Mouse (Mus musculus) yolk sac, embryonic 10.5 days (tissue): ENCODE data around the gene Pak4.
"Not testable (repeated sequence)": the region's sequence is repeated elsewhere in the genome, so short reads cannot be mapped to it uniquely, and the experiment has no call there.

ENCODE experiments used
- DNase-seq: peaks from one replicate; pipeline ENCODE4 v3.0.0-alpha.2; 2017; ENCODE audit warnings: low spot score

Gene Pak4

DNA sequence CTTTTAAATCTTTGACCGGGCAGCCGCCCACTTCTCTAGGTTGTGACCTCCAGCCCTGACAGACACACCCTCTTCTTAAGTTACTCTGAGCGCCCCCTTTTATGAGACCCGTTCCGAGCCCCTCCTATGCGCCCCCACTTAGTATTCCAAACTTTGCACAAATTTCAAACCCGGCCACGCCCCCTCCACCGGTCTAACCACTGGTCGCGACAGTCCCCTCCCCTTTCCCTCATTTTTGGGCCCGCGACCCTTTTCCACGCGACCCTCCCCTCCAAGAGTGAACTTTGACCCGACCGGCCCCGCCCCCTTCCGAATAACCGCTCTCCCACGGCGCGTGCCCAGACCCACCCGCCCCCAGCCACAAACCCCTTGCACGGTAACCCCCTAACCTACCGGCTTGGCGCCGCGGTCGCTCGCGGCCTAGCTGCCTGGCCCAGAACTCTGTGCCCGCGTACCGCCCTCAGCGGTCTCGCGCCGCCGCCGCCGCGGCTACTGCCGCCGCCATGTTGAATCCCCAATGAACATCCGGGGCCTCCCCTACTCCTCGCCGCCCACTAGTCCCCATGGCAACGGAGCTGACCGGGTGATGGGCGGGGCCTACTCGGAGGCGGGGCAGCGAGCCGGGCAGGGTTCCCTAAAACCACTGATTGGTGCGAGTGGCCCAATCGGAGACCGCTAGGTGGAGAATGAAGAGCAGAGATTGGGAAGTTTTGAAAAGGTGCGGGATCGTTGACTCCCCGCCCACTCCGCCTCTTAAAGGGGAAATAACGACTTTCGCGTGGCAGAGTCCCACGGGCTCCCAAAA, at the start of gene Pak4, which contains the start of gene Samd4b:
Gene Pak4, minus strand, starts transcription at position 544 of the 805 bp plus-strand sequence.
Gene Samd4b, minus strand, starts transcription at position 503 of the 805 bp plus-strand sequence.
- peak; percentile 99 for DNase-seq

DNA sequence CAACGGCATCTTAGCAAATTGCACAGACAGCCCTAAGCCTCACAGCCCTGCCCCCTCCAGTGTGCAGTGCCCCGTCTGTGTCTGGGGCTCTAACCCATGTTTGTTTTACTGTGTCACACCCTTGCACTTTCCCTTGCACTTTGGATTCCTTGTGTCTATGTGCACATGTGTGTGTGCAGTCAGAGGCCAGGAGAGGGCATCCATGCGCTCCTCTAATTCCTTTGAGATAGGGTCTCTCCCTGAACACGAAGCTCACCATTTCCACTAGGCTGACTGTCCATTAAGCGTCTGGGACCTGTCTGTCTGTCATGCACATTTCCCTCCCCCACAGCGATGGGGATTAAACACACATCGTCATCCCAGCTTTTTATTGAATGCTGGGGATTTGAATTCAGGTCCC, 49.0 kb upstream of the Pak4 start:
- DNase-seq: peak; percentile 7

DNA sequence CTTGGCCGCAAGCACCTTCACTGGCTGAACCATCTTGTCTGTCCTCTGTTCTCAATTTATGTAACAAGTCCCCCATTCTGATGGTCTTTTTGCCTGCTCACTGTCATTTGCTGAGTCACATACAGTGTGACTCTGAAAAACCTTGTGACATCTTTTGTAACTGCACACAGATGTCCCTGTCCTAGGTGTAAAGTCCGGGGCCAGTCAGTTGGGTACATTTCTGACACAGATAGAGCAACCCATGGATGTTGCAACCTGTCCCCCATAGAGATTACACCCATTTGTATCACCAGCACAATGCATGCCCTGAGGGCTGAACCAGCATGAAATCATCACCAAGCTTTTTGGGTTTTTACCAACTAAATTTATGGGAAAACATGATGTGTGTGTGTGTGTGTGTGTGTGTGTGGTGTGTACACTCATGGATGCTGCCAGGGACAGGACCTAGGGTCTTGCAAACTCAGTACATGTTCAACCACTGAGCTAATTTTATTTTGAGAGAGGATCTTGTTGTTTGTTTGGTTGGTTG, 48.0 kb upstream of the Pak4 start:
- DNase-seq: no peak

DNA sequence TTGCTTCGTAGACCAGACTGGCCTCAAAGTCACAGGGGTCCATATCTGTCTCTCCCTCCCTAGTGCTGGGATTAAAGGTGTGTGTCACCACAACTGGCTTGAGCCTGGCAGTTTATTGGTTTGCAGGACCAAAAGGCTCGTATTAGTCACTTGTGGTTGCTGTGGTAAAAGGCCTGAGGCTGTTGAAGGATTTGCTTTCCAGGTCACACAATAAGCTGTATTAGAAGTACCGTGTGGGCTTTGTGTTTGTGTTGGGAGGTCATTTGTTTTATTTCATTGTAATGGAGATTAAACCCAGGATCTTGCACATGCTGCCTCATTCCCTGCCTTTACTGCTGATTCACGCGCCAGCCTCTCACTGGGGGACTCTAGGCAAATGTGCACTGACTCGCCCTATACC, 47.4 kb upstream of the Pak4 start:
- no peak for DNase-seq

DNA sequence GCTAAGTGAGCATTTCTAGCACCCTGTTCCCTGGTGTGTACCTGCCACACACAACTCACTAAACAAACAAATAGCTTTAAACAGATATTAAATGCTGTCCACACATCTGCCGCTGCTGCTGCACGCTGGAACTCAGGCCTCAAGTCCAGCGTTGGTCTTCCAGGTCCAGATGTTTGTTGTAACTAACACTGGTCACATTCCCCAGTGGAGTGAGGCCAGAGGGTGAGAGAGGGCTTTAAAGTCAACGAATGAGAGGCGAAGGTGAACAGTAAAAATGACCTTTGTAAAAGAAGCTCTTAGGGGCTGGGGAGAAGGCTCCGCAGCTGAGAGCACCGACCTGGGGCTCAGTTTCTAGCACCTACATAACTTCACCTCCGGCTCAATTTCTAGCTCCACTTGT, 43.6 kb upstream of the Pak4 start:
- DNase-seq: no peak

DNA sequence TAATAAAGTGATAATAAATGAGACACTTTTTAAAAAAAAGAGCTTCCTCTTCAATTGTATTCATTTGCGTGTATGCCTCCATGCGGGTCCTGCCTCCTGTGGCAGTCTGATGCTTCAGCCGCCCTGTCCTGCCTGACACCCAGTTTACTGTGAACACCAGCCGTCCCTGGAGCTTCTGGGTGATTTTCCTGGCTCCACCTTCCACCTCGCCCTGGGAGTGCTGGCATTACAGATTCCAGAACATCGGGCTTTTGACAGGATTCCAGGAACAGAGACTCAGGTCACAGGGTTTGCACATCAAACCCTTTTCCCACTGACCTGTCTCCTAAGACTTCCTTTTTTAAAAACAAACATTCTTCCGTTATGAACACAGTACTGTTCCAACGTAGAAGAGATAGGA, 39.5 kb upstream of the Pak4 start:
- DNase-seq: no peak

DNA sequence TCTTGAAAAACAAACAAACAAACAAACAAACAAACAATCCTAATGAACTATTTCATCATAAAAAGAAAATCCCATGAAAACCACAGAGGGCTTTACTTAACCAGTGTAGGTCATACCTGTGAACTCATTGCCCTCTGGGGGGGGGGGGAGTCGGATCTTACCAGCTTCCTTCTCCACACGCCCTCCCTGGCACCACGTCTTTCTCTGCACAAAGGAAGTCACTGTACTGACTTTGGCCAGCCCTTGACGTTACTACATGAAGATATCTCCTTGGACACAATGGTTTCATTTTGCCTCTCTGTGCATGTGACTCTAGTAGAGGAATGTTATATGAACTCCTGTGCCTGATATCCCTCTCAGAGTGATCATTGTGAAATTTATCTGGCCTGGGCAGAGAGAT, 36.1 kb upstream of the Pak4 start:
- DNase-seq: no peak

DNA sequence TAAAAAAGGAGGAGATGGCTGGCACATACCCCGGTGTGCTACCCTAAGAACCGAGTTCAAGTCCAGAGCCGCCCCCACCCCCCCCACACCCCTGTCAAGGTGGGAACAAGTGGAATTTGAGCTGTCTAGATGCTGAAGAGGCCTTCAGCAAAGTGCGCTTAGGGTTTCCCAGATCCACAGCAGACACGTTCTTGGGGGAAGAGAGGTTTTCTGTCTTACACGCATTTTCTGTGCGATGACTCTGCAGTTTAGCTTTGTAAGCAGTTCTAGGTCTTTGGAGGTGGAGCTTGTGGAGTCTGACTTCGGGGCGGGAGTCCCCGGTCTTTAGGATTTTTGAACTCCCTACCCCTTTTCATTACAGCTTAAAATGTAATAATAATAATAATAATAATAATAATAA, 33.1 kb upstream of the Pak4 start, which contains the start of gene Acp7:
Gene Acp7, minus strand, starts transcription at position 260 of the 400 bp plus-strand sequence.
- no peak for DNase-seq

- no peak for DNase-seq
These were observed 26.8 kb upstream of the Pak4 start for GRCm38 (mm10) chr7:28624791-28625190.

- DNase-seq: no peak
These were observed 21.2 kb upstream of the Pak4 start for GRCm38 (mm10) chr7:28619098-28619715.

DNA sequence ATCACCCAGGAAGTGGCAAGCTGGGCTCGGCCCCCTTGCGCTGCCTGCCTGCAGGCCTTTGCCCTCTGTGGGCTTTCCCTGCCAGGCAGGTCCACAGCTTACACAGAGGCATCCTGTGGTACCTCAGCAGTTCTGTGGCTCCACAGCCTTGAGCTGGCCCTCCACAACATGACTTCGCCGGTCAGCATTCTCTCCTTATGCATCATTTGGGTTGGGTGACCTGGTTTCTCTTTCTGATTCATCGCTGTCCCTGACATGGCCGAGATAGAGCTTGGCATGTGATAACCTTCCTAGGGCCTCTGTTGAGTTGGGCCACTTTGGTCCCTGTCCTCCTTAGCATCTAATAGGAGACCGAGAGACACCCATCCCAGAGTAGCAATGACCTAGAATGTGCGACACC, 8.0 kb upstream of the Pak4 start:
- no peak for DNase-seq

DNA sequence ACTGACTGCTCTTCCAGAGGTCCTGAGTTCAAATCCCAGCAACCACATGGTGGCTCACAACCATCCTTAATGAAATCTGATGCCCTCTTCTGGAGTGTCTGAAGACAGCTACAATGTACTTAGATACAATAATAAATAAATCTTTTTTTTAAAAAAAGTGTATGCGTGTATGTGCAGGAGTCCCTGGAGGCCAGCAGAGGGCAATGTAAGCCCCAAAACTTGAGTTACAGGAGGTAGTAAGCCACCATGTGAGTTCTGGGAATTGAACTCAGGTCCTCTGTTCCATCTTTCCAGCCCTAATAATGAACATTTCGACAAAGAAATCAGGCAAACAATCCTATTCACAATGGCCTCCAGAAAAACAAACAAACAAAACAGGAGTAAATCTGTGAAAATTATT, 5.8 kb upstream of the Pak4 start:
- DNase-seq: not testable (repeated sequence)

GRCm38 (mm10) chr7:28603136-28603535, 5.2 kb upstream of the Pak4 start:
- no peak for DNase-seq

DNA sequence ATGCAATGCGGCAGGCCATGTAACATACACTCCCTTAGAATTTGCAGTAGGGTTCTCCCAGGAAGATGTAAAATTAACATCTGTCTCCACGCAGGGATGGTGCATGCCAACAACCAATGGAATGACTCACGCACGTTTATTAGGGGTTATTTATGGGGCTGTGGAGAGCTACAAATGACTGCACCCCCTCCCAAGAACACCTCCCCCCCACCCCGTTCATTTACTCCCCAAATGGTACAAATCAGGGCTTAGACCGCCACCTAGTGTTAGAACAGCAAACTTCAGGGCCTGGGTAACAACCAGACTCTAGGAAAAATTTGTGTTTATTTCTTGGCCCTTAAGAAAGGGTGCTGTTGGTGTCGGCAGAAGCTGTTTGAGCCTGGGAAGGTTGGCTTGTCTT, 3.7 kb upstream of the Pak4 start:
- DNase-seq: no peak

DNA sequence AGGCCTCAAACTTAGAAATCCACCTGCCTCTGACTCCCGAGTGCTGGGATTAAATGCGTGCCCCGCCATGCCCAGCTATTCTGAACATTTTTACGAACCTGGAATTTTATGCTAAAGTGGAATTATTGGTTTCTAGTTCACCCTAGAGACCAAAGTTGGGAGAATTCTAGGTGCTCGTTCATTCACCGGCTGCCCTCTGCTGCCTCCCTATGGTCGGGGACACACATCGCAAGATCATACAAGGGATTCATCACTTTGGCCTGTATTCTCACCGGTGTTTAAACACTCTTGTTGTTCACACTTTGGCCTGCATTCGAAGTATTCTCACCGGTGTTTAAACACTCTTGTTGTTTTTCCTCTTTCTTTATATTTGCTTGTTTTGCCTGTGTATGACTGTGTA, 3.0 kb upstream of the Pak4 start:
- DNase-seq: peak; percentile 55

- no peak for DNase-seq
These were observed 966 bp upstream of the Pak4 start for GRCm38 (mm10) chr7:28598951-28599350.

DNA sequence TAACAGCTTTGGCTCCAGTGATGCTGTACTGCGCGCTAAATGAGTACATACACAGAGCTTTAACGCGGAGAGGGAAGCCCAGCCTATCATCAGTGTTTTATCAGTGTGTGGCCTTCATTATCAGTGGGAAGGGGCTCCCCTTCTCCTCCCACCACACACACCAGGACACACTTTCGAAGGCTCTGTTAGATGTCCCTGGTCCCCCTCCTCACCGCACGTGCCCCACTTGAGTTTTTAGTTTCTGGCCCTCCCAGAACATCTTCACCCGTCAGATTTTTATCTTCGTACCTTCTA, 761 bp downstream of the Pak4 start:
- DNase-seq: no peak

- peak; percentile 90 for DNase-seq
These were observed 1.3 kb downstream of the Pak4 start for GRCm38 (mm10) chr7:28596436-28597276.

GRCm38 (mm10) chr7:28595751-28596435, 2.1 kb downstream of the Pak4 start:
- peak; percentile 54 for DNase-seq

GRCm38 (mm10) chr7:28593206-28594111, 4.5 kb downstream of the Pak4 start:
- no peak for DNase-seq

DNA sequence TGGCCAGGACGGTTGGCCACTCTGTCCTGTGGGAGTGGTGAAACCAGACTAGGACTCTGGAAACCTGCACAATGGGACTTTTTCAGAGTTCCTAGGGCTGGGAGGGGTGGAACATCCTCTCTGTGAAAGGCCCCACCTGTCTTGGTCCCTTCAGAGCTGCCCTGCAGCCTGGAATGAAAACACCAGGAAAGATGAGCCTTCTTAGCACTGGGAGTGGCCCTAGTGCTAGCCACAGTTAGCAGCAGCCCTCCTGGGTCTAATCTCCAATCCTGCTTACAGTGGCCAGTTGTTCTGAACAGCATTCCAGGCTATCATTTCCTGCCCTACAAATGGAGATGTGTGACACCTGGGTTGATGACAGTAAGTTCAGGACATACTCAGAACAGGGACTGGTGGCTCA, 6.1 kb downstream of the Pak4 start:
- DNase-seq: no peak
